Comparison of ENCODE assay signal across 23 mouse cellular contexts in genomic region chr13:10449502-10449901, GRCm38 (mm10).
A peak's percentile ranks its signal among the peaks of the same experiment; 100 is the strongest.
DNase-seq lines count a peak whose midpoint lies in the region; ATAC-seq and TF ChIP-seq lines count a peak whose summit lies in the region.
"Had no signal": no experiment of that assay in that cellular context is flagged by ENCODE, and none has a peak within 500 bp of the region (broad histone marks: within the 10 kb centered on the region; RNA-seq: fewer than 3 reads in every experiment).

No protein-coding gene starts in this region.

- no peaks in the 10 kb centered on the region for H3K9me3 ChIP-seq in liver, embryonic 11.5 days (ENCODE audit: control insufficient read depth, low read length)
- no peaks in the 10 kb centered on the region for H3K9me3 ChIP-seq in stomach, postnatal 0 days (ENCODE audit: control insufficient read depth, low read length)
- H3K9me3 ChIP-seq: embryonic facial prominence, embryonic 13.5 days; embryonic facial prominence, embryonic 15.5 days; forebrain, embryonic 10.5 days; forebrain, embryonic 12.5 days had no signal

- TF ChIP-seq EP300 in stomach, postnatal 0 days (optimal IDR thresholded peaks at IDR 0.05): no peak

- H3K4me1 ChIP-seq in liver, adult 2 months (ENCODE audit: control insufficient read depth, insufficient read depth, low read length): peaks cover 6% of the 10 kb centered on the region; the same call in 1 of the 2 replicates
- H3K4me1 ChIP-seq in liver, embryonic 11.5 days (replicated peaks; ENCODE audit: control insufficient read depth, insufficient read depth, low read length): no peaks in the 10 kb centered on the region
- no peaks in the 10 kb centered on the region for H3K4me1 ChIP-seq in stomach, postnatal 0 days (replicated peaks; ENCODE audit: control insufficient read depth, insufficient read depth)
- H3K4me1 ChIP-seq: embryonic facial prominence, embryonic 13.5 days; embryonic facial prominence, embryonic 15.5 days; forebrain, embryonic 12.5 days had no signal

- ATAC-seq in liver, embryonic 11.5 days (replicated peaks; ENCODE audit: low FRiP score): no peak
- 0 out of 2 replicates have a peak, but pooled peaks have one; percentile 26 for ATAC-seq in stomach, postnatal 0 days (ENCODE audit: low FRiP score, low TSS enrichment)
- ATAC-seq: forebrain, embryonic 14.5 days; forebrain, embryonic 16.5 days had no signal

- H3K4me3 ChIP-seq in liver, adult 2 months (ENCODE audit: insufficient read depth, low read depth, low read length): no peak overlapping the region
- H3K4me3 ChIP-seq in liver, embryonic 11.5 days (ENCODE audit: low read depth, low read length): no peak overlapping the region
- no peak overlapping the region for H3K4me3 ChIP-seq in stomach, postnatal 0 days (ENCODE audit: low read depth, low read length)
- H3K4me3 ChIP-seq: embryonic facial prominence, embryonic 13.5 days; embryonic facial prominence, embryonic 15.5 days; erythroblast, embryonic 14.5 days; forebrain, embryonic 10.5 days; forebrain, embryonic 12.5 days had no signal

- no peaks in the 10 kb centered on the region for H3K36me3 ChIP-seq in liver, adult 2 months (ENCODE audit: control insufficient read depth, insufficient read depth, low read length)
- H3K36me3 ChIP-seq in liver, embryonic 11.5 days (ENCODE audit: control insufficient read depth, insufficient read depth, low read length): no peaks in the 10 kb centered on the region
- H3K36me3 ChIP-seq in stomach, postnatal 0 days (ENCODE audit: control insufficient read depth, insufficient read depth, low read length): no peaks in the 10 kb centered on the region
- H3K36me3 ChIP-seq: embryonic facial prominence, embryonic 13.5 days; embryonic facial prominence, embryonic 15.5 days; forebrain, embryonic 10.5 days; forebrain, embryonic 12.5 days had no signal

- WGBS in liver, adult 2 months: 73% methylated on average over 6 of the region's 6 CpGs
- WGBS in liver, embryonic 11.5 days: 90% methylated on average over 6 of the region's 6 CpGs
- WGBS in stomach, postnatal 0 days: 76% methylated on average over 6 of the region's 6 CpGs

- H3K9ac ChIP-seq in liver, adult 2 months (ENCODE audit: low read depth, low read length): no peak overlapping the region
- H3K9ac ChIP-seq in liver, embryonic 11.5 days (ENCODE audit: low read depth, low read length): no peak overlapping the region
- no peak overlapping the region for H3K9ac ChIP-seq in stomach, postnatal 0 days (ENCODE audit: low read length)
- H3K9ac ChIP-seq: embryonic facial prominence, embryonic 13.5 days; embryonic facial prominence, embryonic 15.5 days; forebrain, embryonic 12.5 days had no signal

- TF ChIP-seq CTCF in liver, adult 2 months (IDR thresholded peaks at IDR 0.05; ENCODE audit: low read depth, low read length): no peak
- TF ChIP-seq CTCF in stomach, postnatal 0 days (IDR thresholded peaks at IDR 0.05; ENCODE audit: low read depth): no peak

- no peak for TF ChIP-seq POLR2A in liver, adult 2 months (IDR thresholded peaks at IDR 0.05; ENCODE audit: extremely low read depth, insufficient read depth, low read length)

- H3K27me3 ChIP-seq in liver, adult 2 months (ENCODE audit: control insufficient read depth, insufficient read depth, low read length): no peaks in the 10 kb centered on the region
- no peaks in the 10 kb centered on the region for H3K27me3 ChIP-seq in liver, embryonic 11.5 days (replicated peaks; ENCODE audit: control insufficient read depth, insufficient read depth, low read length)
- H3K27me3 ChIP-seq in stomach, postnatal 0 days (ENCODE audit: control insufficient read depth, insufficient read depth, low read length): no peaks in the 10 kb centered on the region
- H3K27me3 ChIP-seq: embryonic facial prominence, embryonic 13.5 days; embryonic facial prominence, embryonic 15.5 days; forebrain, embryonic 12.5 days had no signal

- H3K79me2 ChIP-seq in liver, adult 2 months (ENCODE audit: control insufficient read depth, insufficient read depth, low read length): no peaks in the 10 kb centered on the region

- no peak overlapping the region for H3K27ac ChIP-seq in liver, adult 2 months (replicated peaks; ENCODE audit: insufficient read depth, low read depth, low read length)
- no peak overlapping the region for H3K27ac ChIP-seq in liver, embryonic 11.5 days (ENCODE audit: low read depth, low read length)
- no peak overlapping the region for H3K27ac ChIP-seq in stomach, postnatal 0 days (replicated peaks)
- H3K27ac ChIP-seq: embryonic facial prominence, embryonic 13.5 days; embryonic facial prominence, embryonic 15.5 days; forebrain, embryonic 10.5 days; forebrain, embryonic 12.5 days had no signal

- H3K4me2 ChIP-seq in liver, embryonic 11.5 days: no peak overlapping the region
- no peak overlapping the region for H3K4me2 ChIP-seq in stomach, postnatal 0 days (replicated peaks; ENCODE audit: low read depth)
- H3K4me2 ChIP-seq: embryonic facial prominence, embryonic 13.5 days; embryonic facial prominence, embryonic 15.5 days; forebrain, embryonic 12.5 days had no signal

- DNase-seq in liver, adult 2 months (ENCODE audit: extremely low read depth, low read depth, low spot score): peak; percentile 51
- no peak for DNase-seq in liver, embryonic 11.5 days (ENCODE audit: low spot score)
- peak; percentile 36 for DNase-seq in ZHBTc4 (ENCODE audit: low read depth, low spot score)
- no peak for DNase-seq in stomach, postnatal 0 days (ENCODE audit: low spot score)
- no peak for DNase-seq in left cerebral cortex, adult 9 months (ENCODE audit: low spot score in 2 of 2)
- no peak for DNase-seq in ovary, postnatal 14 days (ENCODE audit: low spot score)
- DNase-seq: adrenal gland, adult 2 months; adrenal gland, postnatal 10 days; adrenal gland, postnatal 25 days; cerebellum, adult 11 months; cerebellum, adult 18-20 months; cerebellum, adult 8-10 months; cerebellum, adult 9-11 months; cerebellum, postnatal 14 days; cerebellum, postnatal 36 days; embryo, embryonic 11 days had no signal

Comparison
In these comparisons a context has a peak if more than half of its experiments do, and no peak if none do; other contexts are left out.
1. DNase-seq: peak in liver, adult 2 months (single experiment) and ZHBTc4 (single experiment); none in liver, embryonic 11.5 days (single experiment), stomach, postnatal 0 days (single experiment), left cerebral cortex, adult 9 months (0 of 2) and ovary, postnatal 14 days (single experiment).